Mouse (Mus musculus) adrenal gland, postnatal 10 days (tissue): Measurements from ENCODE around the gene Hapln3. TPM values are rescaled to one million over a fixed set of nuclear protein-coding genes. Genes with fewer than 3 reads are reported as not detected.

Experiments used
- DNase-seq: peaks from one replicate; pipeline ENCODE4 v3.0.0; 2021; ENCODE audit warnings: mixed read lengths
- long read RNA-seq, 2 experiments: library from polyadenylated mRNA; stranded (forward); transcript quantifications; one replicate each; pipeline ENCODE4 v2.0.0; 2021
- total RNA-seq, 2 experiments: library from RNA; stranded (reverse); gene quantifications; 2 replicates each; pipeline ENCODE4 v1.2.3; 2021

Hapln3 gene
- total RNA-seq, result 1 to 10 TPM; 1.1 to 1.9 TPM
- long read RNA-seq, experiment 1, partial matches to known transcripts, result 0 of 1 reads
- long read RNA-seq, experiment 1, other reads (novel, unspliced or antisense), result 0 of 1 reads
- long read RNA-seq, experiment 2, result 0 reads

DNA sequence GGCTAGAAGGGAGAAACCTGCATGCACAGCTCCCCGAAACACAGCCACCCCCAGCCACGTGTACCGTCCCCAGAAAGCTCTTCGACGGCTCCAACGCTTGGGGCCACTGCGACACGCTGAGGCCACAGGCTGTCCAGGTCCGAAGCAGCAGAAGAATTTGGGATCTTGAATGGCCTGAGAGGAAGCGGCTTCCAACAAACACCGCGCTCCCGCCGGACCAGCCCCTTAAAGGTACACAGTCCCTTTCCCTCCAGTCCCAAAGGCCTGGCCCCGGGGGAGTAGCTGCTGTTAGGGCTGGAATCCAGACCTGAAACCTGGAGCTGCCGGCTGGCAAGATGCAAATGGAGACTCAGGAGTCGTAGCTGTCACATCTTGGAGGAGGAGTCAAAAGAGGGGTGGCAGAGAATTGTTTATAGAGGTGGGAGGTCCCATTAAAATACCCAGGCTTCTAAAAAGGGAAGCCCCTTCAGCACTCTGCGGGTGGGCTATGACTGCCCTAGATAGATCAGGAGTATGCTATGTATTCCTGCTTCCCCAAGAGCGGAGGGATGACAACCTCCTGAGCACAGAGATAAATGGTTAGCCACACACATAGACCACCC lies at the start of gene Hapln3:
Gene Hapln3 (minus strand): TSS at position 176 of the 602 bp plus-strand sequence.
- DNase-seq, result peak; percentile 72

DNA sequence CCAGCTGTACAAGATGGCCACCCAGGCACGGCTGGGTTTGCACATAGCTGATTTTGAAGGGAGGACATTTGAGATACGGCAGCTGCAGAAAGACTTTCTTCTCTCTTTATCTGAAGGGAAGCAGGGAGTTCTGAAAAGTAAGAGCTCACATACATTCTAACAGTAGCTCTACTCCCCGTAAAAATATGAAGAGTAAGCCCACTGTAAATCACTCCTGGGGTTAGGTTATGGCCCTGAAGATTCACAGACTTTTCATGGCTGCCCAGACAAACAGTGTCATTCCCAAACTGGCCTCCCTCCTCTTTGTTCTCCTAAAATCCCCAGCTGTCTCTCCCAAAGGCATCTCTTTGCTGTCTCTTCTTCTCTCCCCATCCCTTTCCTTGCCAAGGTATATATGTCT lies 43.0 kb upstream of the Hapln3 start:
- no peak for DNase-seq

DNA sequence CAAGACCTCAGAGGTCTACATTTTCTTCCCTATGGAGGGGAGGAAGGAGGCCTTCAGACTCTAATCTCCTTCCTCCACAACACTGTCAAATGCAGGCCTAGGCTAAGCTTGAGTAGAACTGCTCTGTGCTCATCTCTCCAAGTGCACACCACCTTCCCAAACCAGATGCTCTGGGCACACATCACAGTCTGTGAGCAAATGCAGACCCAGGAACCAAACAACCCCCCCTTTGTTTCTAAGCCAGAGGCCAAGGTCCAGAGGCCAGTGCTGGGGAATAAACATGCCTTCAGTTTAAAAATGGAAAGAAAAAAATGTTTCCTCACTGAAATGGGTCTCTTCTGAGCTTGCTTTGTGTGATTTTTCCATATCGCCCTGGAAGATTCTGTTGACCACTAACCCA lies 41.0 kb upstream of the Hapln3 start:
- no peak for DNase-seq

DNA sequence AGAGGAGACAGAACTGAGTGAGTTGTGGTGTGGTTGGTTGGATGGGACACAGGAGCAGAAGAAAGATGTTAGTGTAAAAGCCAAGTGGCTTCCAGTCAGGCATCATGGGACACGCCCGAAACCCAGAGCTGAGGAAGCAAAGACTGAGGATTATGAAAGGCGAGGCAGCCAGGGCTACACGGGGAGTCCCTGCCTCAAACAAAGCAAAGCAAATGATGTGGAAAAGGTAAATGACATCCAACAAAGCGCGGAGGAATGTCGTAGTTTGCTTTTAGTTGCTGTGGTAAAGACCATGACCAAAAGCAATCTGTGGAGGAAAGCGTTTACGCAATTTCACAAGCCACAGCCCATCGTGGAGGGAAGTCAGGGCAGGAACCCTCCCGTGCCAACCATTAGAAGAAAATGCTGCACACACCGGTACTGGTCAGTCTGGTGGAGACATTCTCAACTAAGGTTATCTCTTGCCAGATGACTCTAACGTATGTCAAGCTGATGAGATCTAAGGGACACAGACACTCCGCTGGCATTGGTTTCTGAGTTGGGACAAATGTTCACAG lies 36.3 kb upstream of the Hapln3 start:
- no peak for DNase-seq

DNA sequence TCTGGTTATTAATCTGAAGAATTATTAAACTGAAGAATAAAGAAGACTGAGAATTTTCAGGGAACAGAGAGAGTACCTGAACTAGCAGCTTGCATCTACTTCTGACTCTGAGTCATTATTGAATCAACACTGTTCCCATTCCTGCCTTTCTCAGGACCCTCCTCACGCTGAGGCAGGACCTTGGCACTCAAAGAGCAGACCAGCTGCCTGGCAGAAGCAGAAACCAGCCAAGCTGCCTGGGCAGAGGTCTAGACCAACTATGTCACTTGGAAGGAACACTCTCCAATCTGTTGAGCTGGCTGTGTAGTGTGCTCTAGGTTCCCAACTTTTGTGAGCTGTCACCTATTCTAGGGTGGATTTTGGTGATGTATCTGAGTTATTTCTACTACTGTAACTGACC lies 28.6 kb upstream of the Hapln3 start:
- no peak for DNase-seq

DNA sequence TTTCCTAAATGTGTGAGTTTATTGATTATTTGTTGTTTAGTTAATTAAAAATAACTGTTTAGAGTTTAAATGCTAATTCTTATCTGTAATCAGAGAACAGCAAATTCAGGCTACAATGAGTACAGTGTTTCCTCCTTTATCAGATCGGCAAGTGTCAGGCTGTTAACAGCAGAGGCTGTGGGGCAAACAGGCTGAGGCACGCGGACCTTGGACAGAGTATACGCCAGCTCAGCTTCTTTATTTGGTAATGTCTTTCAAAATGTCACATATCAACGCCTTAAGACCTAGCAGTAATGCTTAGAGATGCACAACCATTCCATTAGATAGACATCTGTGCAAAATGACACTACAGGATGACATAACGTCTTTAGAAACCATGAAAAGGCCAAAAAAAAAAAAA lies 18.7 kb upstream of the Hapln3 start:
- no peak for DNase-seq

DNA sequence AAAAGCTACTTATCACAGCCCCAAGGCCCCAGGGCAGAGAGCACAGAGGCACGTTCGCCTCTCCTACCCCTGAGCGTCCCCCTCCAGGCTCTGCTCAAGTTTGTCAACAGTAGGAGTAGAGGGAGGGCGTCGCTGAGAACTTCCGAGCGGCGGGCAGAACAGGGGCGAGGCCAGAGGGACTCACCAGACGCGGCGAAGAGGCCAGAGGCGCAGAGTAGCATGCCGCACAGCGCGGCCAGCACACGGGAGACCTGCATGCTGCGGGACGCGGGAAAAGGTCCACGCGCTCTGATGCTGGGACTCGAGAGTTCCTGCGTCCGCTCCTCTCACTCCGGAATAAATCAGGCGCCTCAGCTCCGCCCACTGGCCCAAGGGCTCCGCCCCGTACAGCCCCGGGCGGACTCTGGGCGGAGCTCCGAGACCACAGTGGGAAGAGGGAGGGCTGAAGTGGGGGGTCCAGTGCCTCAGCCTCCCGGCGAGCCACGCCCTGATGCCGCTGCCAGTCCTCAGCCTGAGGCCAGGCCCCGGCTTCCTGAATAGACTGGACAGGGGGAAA lies 18.0 kb upstream of the Hapln3 start, which contains the start of gene Mfge8:
Gene Mfge8 (minus strand): TSS at position 350 of the 556 bp plus-strand sequence.
- peak; percentile 93 for DNase-seq

DNA sequence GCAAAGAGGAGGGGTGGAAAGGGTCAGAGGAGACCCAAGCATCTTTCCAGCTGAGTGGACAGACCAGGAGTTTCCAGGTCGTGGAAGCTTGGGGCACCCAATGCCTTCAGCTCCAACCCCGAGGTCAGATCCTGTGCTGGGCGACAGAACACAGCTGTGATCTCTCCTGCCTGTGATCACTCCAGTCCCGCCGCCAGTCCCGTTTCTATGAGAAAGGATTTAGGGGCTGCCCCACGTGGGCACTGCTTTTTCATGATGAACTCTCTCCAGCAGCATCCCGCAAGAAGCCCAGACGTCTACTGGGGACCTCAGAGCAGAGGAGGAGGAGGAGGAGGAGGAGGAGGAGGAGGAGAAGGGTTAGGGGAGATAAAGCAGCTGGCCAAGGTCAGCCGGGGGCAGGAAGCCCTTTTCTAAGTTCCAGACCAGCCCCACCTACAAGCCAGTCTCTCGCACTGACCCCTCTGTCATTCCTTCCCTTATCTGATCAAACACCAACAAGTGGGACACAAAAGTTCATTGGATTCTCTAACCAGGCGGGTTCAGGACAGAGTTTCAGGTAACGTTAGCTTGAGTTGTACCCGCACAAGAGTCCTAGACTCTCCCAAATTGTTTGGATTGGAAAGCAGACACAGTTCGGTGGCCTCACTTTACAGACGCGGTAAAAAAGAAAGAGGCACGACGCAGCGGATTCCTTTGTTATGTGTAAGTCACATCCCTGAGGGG lies 17.3 kb upstream of the Hapln3 start:
- no peak for DNase-seq

DNA sequence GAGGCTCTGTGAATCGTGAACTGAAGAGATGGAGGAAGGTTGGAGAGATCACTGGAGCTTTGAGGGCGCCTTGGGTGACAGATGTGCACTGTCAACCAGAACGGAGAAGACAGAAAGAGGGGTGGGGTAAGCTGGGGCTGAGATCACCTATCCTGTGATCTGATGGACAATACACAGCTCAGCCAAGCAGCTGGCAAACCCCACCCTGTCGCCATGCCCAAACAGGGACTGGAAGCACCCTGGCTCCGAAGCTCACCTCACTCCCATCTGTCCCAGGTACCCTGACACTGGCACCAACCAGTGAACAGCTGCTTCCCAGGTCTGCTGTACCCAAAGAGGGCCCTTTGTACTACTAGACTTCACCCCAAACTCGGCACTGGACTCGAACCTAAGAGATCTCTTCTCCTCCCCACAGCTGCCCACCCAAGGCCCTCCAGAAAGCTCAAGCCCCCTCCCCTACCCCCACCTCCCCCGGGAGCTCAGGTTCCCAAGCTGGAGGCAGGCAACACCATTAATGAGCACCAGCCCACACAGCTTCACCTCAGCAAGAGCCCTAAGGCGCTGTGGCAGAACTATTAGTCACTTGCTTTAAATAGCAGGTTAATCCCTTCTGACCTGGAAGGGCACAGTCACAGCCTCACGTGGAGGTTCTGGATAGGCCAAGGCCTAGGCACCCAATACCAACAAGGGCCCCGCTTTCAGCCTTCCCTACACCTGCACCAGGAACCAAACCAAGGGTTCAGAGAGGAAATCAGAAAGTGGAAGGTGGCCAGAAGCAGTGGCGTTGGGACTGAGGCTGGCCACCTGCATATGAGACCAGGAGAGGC lies 16.4 kb upstream of the Hapln3 start:
- DNase-seq, result no peak

DNA sequence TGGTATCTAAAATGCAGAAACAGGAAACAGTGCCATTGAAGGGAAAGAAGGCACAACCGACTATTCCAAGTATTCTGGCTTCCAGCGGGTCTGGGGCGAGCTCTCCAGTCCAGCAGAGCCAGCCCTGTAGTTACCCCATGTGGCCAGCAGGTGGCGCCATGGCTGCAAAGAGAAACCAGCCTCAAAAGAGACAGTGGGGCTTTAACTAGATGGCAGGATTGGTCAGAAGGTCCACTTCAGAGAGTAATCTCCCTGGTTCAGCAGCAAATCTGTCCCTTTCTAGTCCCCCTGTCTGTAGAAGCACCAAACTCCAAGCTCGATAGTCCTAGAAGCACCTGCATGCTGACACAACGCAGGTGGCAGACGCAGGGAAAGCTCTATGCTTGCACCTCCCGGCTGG lies 10.1 kb upstream of the Hapln3 start:
- peak; percentile 90 for DNase-seq

DNA sequence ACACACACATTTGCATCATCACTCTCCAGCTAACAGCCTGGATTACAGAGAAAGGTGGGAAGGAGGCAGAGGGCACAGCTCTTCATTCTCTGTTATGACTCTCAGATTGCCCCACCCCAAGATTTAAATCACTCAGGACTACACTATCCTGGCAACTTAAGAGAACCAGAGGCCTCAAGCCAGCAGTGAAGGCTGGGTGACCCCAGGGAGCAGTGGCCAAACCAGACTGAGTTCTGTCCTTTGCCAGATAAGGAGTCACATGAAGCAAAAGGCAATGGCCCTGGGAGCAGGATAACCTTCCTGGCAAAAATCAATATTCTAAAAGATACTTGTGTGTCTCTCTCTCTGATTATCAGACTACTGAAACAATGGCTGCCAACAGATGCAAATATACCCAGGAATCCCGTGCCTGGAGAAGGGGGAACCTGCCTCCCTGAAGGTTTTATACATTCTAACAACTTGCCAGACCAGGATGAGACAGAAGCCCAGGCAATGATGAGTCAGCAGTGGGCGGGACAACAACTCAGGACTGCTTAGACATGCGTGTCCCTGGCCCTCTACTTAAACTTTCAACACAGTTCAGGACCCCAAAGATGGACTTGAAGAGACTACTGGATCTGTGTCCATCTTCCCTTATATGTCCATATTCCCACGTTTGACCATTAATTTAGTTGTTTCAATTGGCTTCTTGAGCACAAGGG lies 9.2 kb upstream of the Hapln3 start:
- DNase-seq, result peak; percentile 46

DNA sequence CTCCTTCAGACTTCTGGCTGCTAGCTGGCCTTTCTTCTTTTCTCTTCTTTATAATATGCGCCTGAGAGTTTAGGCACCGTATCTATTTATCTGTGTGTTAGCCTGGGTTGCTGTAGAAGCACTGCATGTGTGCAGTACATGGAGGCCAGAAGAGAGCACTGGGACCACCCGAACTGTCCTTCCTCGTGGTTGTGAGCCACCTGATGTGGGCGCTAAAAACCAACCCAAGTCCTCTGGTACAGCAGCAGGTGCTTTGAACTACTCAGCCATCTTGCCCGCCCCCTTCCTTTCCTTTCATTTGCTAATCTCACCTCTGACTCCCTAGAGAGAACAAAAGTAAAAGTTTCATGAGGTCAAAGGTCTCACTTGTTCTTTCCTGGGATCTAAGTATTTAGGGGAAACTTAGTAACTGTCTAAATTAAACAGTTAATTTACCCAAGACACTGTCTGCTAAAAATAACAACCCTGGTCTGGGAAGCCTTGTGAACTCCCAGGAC lies 8.6 kb upstream of the Hapln3 start:
- no peak for DNase-seq

DNA sequence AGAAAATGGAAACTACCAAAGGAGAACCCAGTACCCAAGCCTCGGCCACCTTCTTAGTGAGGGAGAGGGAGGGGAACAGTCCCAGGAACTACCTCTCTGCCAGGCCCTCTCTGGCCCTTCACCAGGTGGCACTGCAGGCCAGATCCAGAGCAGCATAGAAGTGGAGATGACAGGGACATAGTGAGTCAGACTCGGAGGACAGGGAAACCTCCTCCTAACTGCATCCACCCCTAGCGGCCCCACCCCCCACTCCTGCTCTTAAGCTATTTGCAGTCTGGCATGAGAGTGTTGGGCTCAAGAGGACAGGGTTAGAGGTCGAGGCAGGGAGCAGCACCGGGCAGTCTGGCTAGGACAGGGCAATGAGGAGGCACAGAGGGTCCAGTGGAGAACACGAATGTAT lies 2.6 kb upstream of the Hapln3 start:
- DNase-seq, result no peak

DNA sequence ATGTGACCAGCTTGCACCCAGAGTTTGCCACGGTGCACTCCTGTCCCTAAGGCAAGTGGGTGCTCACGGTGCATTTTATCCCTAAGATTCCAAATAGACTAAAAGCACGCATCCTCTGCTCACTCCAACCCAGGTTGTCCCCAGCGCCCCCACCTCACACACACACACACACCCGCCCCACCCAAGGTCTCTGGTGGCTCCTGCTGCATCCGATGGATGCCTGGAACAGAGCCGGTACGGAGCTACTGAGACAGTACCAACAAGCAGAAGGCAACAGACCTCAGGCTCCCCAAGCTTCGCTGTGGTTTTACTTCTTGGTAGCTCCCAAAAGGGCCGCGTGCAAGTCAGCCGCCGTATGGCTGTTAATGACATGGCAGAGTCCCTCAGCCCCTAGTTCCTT lies 433 bp downstream of the Hapln3 start:
- DNase-seq, result no peak

DNA sequence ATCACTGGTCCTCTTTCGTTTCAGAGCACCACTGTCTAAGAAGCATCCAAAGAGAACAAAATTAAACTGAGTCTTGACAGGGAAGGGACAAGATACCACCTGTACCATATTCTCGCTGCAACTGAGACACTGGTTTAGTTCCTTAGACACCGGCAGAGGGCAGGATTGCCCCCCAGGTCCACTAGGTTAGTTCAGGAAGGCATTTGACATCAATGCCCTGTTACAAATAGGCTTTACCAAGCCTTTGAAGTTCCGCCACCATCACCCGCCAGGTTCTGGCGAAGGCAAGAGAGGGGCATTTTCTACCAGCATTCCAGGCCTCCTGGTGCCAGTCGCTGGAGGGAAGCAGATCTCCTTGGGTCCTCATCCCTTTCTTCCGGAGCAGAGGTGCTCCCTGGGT lies 935 bp downstream of the Hapln3 start:
- DNase-seq, result no peak

DNA sequence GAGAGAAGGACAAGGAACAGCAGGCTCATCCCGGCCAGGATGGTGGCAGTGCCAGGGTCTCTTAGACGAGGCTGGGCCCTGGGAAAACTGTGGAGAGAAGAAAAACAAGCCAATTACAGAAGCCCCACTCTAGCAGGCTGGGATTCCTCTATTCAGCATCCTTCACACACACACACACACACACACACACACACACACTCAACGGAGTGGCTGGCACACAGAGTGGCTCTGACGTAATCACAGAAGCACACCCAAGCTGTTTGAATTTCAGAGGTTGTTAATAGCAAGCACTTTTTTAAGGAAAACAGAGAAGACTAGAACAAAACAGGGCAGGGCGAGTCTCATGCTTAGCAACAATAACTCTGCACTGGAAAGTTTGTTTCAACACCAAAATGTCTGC lies 7.4 kb downstream of the Hapln3 start:
- no peak for DNase-seq

DNA sequence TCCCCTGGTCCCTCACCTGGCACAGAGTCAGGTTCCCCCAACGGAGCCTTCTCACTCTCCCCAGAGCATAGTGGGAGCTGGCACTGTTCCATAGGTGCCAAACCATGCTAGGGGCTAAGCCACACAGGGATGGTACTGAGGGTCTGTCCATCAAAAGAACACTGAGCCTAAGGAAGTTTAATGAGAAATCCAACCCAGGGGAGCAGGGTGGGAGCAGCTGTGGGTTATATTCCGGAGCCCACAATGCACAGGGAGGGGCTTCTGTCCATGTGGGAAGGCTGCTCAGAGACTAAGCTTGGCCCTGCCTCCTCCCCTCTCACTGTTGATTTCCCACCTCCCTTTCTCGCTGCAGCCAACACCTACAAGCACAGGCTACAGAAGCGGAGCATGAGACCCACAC lies 17.0 kb downstream of the Hapln3 start:
- DNase-seq, result no peak

DNA sequence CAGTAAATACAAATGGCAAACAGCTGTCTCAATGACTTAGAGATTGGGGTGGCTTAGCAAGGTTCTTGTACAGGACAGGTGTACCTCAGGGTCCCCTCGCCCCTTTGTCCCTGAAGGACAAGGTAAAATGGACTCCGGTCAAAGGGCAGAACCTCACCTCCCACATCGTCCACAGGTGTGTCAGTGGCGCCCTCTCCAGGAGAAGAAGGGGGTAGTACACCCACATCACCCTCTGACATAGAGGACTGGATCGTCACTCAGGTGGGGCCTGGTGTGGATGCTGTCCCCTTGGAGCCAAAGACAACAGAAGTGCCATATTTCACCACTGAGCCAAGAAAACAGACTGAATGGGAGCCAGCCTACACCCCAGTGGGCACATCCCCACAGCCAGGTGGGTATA lies 34.3 kb downstream of the Hapln3 start:
- no peak for DNase-seq

DNA sequence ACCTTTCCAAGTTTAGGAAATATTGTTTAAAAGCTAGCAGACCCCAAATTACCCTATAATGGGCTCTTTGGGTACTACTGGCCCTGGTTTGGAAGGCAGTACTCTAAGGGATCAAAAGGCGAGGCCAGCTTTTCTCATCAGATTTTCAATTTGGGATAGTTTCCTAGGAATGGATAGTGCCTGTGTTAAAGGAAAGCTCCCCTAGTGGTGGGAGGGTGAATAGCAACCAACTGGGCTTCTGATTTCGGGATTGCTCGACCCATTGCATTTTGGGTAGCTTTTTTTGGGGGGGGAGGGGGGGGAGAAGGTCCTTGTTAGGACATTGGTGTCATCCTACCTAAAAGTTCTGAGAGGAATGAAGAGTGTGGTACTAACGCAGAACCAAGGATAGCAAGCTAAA lies 41.7 kb downstream of the Hapln3 start:
- peak; percentile 25 for DNase-seq

DNA sequence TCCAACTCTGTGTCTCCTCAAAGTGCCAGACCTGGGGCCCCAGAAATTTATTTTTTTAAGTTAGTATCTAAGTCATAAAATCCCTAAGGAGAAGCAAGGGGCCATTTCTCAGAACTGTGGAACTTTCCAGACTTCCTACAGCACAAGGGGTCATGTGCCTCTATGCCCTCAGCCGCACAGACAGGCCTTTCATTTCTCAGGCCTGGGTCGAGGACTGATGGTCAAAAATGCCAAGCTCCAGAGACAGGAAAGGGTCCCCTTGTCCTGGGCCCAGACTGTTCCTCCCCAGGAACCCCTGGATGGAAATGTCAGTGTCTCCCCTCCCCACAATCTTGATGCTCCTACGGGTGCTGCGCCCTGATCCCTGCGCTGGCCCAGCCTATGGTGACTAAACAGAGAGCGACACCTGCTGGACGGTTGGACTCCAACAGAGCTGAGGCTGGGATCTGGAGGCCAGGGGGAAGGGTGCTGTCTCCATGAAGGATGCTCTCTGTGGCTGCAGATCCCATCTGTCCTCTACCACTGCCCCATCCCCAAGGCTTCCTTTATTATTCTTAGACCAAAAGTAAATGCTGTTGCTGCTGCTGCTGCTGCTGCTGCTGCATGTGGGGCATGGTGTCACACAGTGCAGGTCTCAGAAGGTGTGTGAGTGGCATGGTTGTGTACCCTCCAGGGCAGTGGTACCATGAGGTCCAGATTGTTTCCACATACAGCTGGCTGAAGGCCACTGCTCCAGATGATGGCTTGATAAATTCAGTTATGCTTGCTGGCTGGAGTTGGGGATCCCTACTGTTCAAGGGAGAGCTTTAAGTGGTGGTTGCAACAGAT lies 50.0 kb downstream of the Hapln3 start:
- DNase-seq, result peak; percentile 80

DNA sequence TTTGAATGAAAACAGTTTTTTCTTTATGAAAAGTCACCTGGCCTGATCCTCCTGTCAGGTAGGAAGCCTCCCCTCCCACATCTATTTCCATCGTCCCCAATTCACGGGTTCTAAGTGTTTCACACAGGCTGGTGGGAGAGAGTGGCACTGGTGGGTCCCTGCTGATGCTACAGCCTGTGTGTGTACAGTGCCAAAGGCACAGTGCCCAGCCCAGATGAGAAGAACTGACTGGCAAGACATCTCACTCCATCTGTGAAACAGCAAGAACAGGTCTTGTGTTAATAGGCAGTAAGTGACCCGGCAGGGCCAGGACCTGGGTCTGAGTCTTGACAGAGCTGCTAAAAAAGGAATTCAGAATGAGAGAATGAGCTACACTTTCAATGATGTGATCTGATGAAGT lies 51.6 kb downstream of the Hapln3 start:
- no peak for DNase-seq
